Mouse (Mus musculus) limb, embryonic 14.5 days (tissue): ENCODE results near the gene Znrf1. TPM values are rescaled to one million over a fixed set of nuclear protein-coding genes. Genes with fewer than 3 reads are reported as not detected.

Experiments
- ATAC-seq: fragments of 200-750 bp; cut with Nextera tagmentation; 2 replicates; pipeline ENCODE4 v1.8.0; 2017; ENCODE audit warnings: low read depth, moderate number of reproducible peaks, moderate TSS enrichment; ENCODE audit not compliant: low FRiP score
- DNase-seq: peaks from one replicate; pipeline ENCODE4 v3.0.0-alpha.2; 2015; ENCODE audit warnings: low spot score
- H3K27ac ChIP-seq: fragments of 300-500 bp; sonication (generic); replicated peaks from 2 replicates; pipeline ENCODE4 v1.5.1; 2014; ENCODE audit warnings: low read depth, mild to moderate bottlenecking, low read length, moderate library complexity, mixed read lengths
- H3K27me3 ChIP-seq: fragments of 300-500 bp; sonication (generic); 2 replicates; pipeline ENCODE4 v1.6.1; 2014; ENCODE audit warnings: low read length, mixed read lengths; ENCODE audit not compliant: control insufficient read depth, insufficient read depth
- H3K36me3 ChIP-seq: fragments of 300-500 bp; sonication (generic); 2 replicates; pipeline ENCODE4 v1.6.1; 2014; ENCODE audit warnings: mild to moderate bottlenecking, low read length, moderate library complexity, mixed read lengths; ENCODE audit not compliant: control insufficient read depth, insufficient read depth
- H3K4me1 ChIP-seq: fragments of 300-500 bp; sonication (generic); 2 replicates; pipeline ENCODE4 v1.6.1; 2014; ENCODE audit warnings: antibody characterized with exemption, low read length, mixed read lengths; ENCODE audit not compliant: control insufficient read depth, insufficient read depth
- H3K4me2 ChIP-seq: fragments of 300-500 bp; sonication (generic); replicated peaks from 2 replicates; pipeline ENCODE4 v1.6.1; 2014; ENCODE audit warnings: low read depth, mild to moderate bottlenecking, low read length, moderate library complexity; ENCODE audit not compliant: severe bottlenecking
- H3K4me3 ChIP-seq: fragments of 300-500 bp; sonication (generic); replicated peaks from 2 replicates; pipeline ENCODE4 v1.5.1; 2014; ENCODE audit warnings: low read length
- H3K9ac ChIP-seq: fragments of 300-500 bp; sonication (generic); 2 replicates; pipeline ENCODE4 v1.6.1; 2014; ENCODE audit warnings: mild to moderate bottlenecking, low read depth, low read length, moderate library complexity; ENCODE audit not compliant: severe bottlenecking
- H3K9me3 ChIP-seq: fragments of 300-500 bp; sonication (generic); 2 replicates; pipeline ENCODE4 v1.6.1; 2016; ENCODE audit warnings: low read length; ENCODE audit not compliant: control insufficient read depth
- POLR2A ChIP-seq: fragments of 200-500 bp; IDR thresholded peaks from 2 replicates; pipeline ENCODE4 v1.8.0; 2012; ENCODE audit warnings: inconsistent platforms, mild to moderate bottlenecking, moderate library complexity, borderline replicate concordance; ENCODE audit not compliant: insufficient read depth, insufficient read length; ENCODE audit errors: extremely low read depth
- WGBS: fragments of 180-500 bp; shearing (Covaris S2); extraction: QIAGEN DNeasy Blood & Tissue Kit; methylation state at CpG from one replicate; pipeline ENCODE4 v1.1.7; 2014; 5-methylcytosine and 5-hydroxymethylcytosine counted together
- polyA plus RNA-seq, 2 experiments: library from polyadenylated mRNA; depleted of rRNA in 1 of 2; stranded (reverse) in 1 of 2; unstranded in 1 of 2; fragments of >200 nt; fragmentation: Nextera tagmentation in 1 of 2; extraction: Ambion mirVana in 1 of 2; gene quantifications; 2 replicates each; pipeline versions ENCODE4 v1.2.1 to v1.2.3; 2012 to 2014

The Znrf1 gene
- polyA plus RNA-seq, 2 experiments, result 42.4 to 133 TPM

DNA sequence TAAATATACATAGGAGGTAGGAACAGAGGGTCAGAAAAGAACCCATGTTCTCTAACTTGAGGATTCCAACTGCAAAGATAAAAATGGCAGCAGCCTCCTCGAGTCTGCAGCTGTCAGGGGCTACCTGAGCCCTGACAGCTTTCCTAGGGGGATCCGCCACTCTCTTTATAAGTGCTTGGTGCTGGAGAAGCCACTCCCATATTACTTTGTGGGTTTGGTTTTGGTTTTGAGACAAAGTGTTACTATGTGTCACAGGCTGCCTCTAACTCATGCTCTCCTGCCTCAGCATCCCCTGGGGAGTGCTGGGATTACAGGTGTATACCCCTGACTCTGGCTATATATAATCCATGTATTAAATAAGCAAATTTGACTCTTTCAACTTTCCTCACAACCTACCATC, 38.1 kb downstream of the Znrf1 start:
- H3K9me3 ChIP-seq, result no peaks in the 10 kb centered on the region
- no peak overlapping the region for H3K27ac ChIP-seq
- H3K36me3 ChIP-seq, result peaks cover 8% of the 10 kb centered on the region; the same call in 1 of the 2 replicates
- H3K9ac ChIP-seq, result no peak overlapping the region
- no peak overlapping the region for H3K4me2 ChIP-seq
- TF ChIP-seq POLR2A, result no peak
- DNase-seq, result no peak
- H3K4me3 ChIP-seq, result no peak overlapping the region
- ATAC-seq, result no peak
- peaks cover 8% of the 10 kb centered on the region; the same call in 1 of the 2 replicates for H3K4me1 ChIP-seq
- WGBS, result 69% methylated on average over 2 of the region's 2 CpGs
- no peaks in the 10 kb centered on the region for H3K27me3 ChIP-seq

DNA sequence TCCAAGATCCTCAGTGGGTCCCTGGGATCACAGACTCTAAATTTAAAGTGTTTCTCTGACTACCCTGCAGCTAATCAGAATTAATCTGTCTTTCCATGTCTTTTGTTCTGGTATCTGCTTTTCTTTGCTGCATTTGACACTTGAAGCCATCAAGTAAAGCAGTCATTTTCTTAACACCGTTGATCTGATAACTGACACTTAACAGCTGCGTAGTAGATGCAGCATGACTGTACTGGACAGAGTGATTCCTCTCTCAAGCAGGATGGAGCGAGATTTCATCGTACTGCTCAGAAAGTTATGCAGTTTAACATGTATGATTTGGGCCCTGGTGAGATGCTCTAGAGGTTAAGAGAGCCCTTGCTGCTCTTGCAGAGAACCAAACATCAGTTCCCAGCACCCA, 39.6 kb downstream of the Znrf1 start:
- no peak for TF ChIP-seq POLR2A
- no peak for DNase-seq
- H3K4me1 ChIP-seq, result peaks cover 8% of the 10 kb centered on the region; the same call in 1 of the 2 replicates
- H3K27ac ChIP-seq, result no peak overlapping the region
- peaks cover 8% of the 10 kb centered on the region for H3K36me3 ChIP-seq
- H3K4me2 ChIP-seq, result no peak overlapping the region
- WGBS, result 93% methylated on average over 4 of the region's 4 CpGs
- no peaks in the 10 kb centered on the region for H3K27me3 ChIP-seq
- ATAC-seq, result no peak
- H3K9ac ChIP-seq, result no peak overlapping the region
- no peak overlapping the region for H3K4me3 ChIP-seq
- no peaks in the 10 kb centered on the region for H3K9me3 ChIP-seq

DNA sequence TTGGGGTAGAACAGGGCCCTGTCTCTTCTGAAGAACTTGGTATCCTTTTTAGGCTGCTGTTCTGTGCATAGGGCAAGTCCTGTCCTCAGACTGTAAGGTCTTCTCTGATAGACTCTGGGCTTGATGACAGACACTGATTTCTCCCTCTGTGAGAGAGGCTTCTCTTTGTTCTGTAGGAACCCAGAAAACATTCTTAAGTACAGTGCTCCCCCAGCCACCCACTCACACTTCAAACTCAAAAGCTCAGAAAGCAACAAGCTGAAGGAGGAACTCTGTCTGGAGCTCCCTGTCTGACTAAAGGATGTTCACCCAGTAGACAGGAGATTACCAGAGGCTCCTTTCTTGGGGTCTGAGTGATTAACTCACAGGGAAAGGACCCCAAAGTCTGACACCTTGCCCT, 40.6 kb downstream of the Znrf1 start:
- H3K9ac ChIP-seq, result no peak overlapping the region
- H3K4me1 ChIP-seq, result peaks cover 8% of the 10 kb centered on the region; the same call in 1 of the 2 replicates
- H3K27ac ChIP-seq, result no peak overlapping the region
- ATAC-seq (no peak), DNase-seq (no peak)
- no peaks in the 10 kb centered on the region for H3K27me3 ChIP-seq
- no peak for TF ChIP-seq POLR2A
- no peak overlapping the region for H3K4me3 ChIP-seq
- no peak overlapping the region for H3K4me2 ChIP-seq
- H3K36me3 ChIP-seq, result peaks cover 8% of the 10 kb centered on the region
- H3K9me3 ChIP-seq, result no peaks in the 10 kb centered on the region

DNA sequence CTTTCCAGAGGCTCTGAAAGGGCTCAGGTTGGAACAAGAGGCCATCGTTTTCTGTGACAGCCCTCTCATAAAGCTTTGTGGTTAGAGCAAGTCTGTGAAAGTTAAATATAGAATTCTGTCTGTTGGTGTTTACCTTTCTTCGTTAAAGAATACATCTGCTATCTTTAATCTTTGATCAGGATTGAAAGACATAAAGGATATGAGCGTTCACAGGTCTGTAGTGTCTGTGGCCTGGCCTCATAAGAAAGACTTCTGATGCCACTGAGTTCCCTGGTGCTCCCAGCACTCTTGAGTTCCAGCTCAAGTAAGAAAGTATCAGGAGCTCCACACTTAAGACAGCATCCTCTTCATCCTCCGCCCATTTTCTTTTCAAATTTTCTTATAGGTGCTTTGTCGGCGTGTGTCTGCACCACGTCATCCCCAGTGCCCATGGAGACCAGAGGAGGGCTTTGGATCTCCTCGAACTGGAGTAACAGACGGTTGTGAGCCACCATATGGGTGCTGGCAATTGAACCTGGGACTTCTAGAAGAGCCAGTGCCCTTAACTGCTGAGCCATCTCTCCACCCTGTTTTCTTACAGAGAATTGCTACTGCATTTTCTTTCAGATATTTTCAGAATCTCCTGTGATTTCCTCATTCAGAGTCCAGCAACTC, 42.1 kb downstream of the Znrf1 start:
- H3K9ac ChIP-seq, result no peak overlapping the region
- H3K9me3 ChIP-seq, result no peaks in the 10 kb centered on the region
- 86% methylated on average over 9 of the region's 9 CpGs for WGBS
- H3K4me1 ChIP-seq, result no peaks in the 10 kb centered on the region
- DNase-seq (no peak), ATAC-seq (no peak)
- no peak overlapping the region for H3K4me3 ChIP-seq
- H3K36me3 ChIP-seq, result peaks cover 13% of the 10 kb centered on the region
- H3K4me2 ChIP-seq, result no peak overlapping the region
- H3K27me3 ChIP-seq, result no peaks in the 10 kb centered on the region
- no peak overlapping the region for H3K27ac ChIP-seq
- TF ChIP-seq POLR2A, result no peak

DNA sequence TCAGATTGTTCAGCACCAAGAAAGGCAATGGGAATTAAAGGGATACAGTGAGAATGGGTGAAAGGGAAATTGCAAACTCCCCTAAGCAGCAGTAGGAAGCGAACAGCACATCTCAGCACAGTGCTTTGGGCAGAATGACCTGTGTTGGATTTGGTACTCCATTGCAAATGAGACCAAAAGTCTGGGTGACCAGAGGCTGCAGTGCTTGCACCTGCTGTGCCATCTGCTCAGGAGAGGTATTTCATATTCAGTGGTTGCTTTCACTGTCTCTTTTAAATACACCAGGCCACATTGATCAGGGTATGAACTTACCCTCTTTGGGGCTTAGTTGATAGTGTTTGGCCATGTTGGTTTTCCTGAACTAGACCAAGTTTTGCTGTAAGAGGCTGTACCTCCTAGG, 43.4 kb downstream of the Znrf1 start:
- Histone ChIP-seq H3K27ac (no peak overlapping the region), H3K4me2 (no peak overlapping the region), H3K9me3 (no peaks in the 10 kb centered on the region), H3K36me3 (peaks cover 13% of the 10 kb centered on the region), H3K9ac (no peak overlapping the region), H3K4me3 (no peak overlapping the region), H3K27me3 (no peaks in the 10 kb centered on the region), H3K4me1 (no peaks in the 10 kb centered on the region)
- DNase-seq (no peak), ATAC-seq (no peak)
- 96% methylated on average over 1 of the region's 1 CpGs for WGBS
- no peak for TF ChIP-seq POLR2A
